Mouse (Mus musculus) heart, embryonic 12.5 days (tissue): ENCODE measurements around the gene Gstm1. TPM values are rescaled to one million over a fixed set of nuclear protein-coding genes. Genes with fewer than 3 reads are reported as not detected.
"Not testable (repeated sequence)": the region's sequence is repeated elsewhere in the genome, so short reads cannot be mapped to it uniquely, and the experiment has no call there.

Experiments used
- ATAC-seq: fragments of 200-750 bp; cut with Nextera tagmentation; 2 replicates; pipeline ENCODE4 v1.8.0; 2017; ENCODE audit warnings: moderate TSS enrichment, moderate library complexity; ENCODE audit not compliant: insufficient number of reproducible peaks, low FRiP score
- H3K27ac ChIP-seq: fragments of 300-500 bp; sonication (generic); 2 replicates; pipeline ENCODE4 v1.5.1; 2016; ENCODE audit warnings: mild to moderate bottlenecking, moderate library complexity; ENCODE audit not compliant: poor library complexity, severe bottlenecking
- H3K27me3 ChIP-seq: fragments of 300-500 bp; sonication (generic); replicated peaks from 2 replicates; pipeline ENCODE4 v1.6.1; 2016; ENCODE audit warnings: mild to moderate bottlenecking, moderate library complexity
- H3K36me3 ChIP-seq: fragments of 300-500 bp; sonication (generic); 2 replicates; pipeline ENCODE4 v1.6.1; 2016; ENCODE audit warnings: mild to moderate bottlenecking, moderate library complexity
- H3K4me1 ChIP-seq: fragments of 300-500 bp; sonication (generic); replicated peaks from 2 replicates; pipeline ENCODE4 v1.6.1; 2016; ENCODE audit warnings: mild to moderate bottlenecking
- H3K4me2 ChIP-seq: fragments of 300-500 bp; sonication (generic); 2 replicates; pipeline ENCODE4 v1.6.1; 2016; ENCODE audit warnings: mild to moderate bottlenecking, moderate library complexity
- H3K4me3 ChIP-seq: fragments of 300-500 bp; sonication (generic); 2 replicates; pipeline ENCODE4 v1.5.1; 2016; ENCODE audit warnings: mild to moderate bottlenecking
- H3K9ac ChIP-seq: fragments of 300-500 bp; sonication (generic); 2 replicates; pipeline ENCODE4 v1.6.1; 2016; ENCODE audit warnings: mild to moderate bottlenecking, moderate library complexity
- H3K9me3 ChIP-seq: fragments of 300-500 bp; sonication (generic); replicated peaks from 2 replicates; pipeline ENCODE4 v1.6.1; 2016; ENCODE audit warnings: mild to moderate bottlenecking, moderate library complexity
- WGBS: fragments of 180-500 bp; shearing (Covaris S2); methylation state at CpG from one replicate; pipeline ENCODE4 v1.1.7; 2016; 5-methylcytosine and 5-hydroxymethylcytosine counted together
- polyA plus RNA-seq: library from polyadenylated mRNA; unstranded; fragments of >200 nt; fragmentation: Nextera tagmentation; extraction: Ambion mirVana; gene quantifications from 2 replicates; pipeline ENCODE4 v1.2.1, GENCODE M21; 2016

Gstm1 gene
- polyA plus RNA-seq, 1 experiment from 2014 or later, result 35.6 TPM

- not testable (repeated sequence) for H3K4me2 ChIP-seq, ATAC-seq, H3K36me3 ChIP-seq, H3K27me3 ChIP-seq, H3K9ac ChIP-seq, H3K4me3 ChIP-seq, H3K9me3 ChIP-seq, H3K27ac ChIP-seq
- 94% methylated on average over 2 of the region's 2 CpGs for WGBS
- peaks cover 19% of the 10 kb centered on the region for H3K4me1 ChIP-seq
Measured at GRCm38 (mm10) chr3:107985141-107985540, 32.6 kb downstream of the Gstm1 start.

- Histone ChIP-seq H3K4me1 (peaks cover 19% of the 10 kb centered on the region), H3K9ac (no peak overlapping the region), H3K36me3 (no peaks in the 10 kb centered on the region), H3K4me2 (no peak overlapping the region), H3K4me3 (no peak overlapping the region), H3K27ac (no peak overlapping the region), H3K9me3 (no peaks in the 10 kb centered on the region), H3K27me3 (no peaks in the 10 kb centered on the region)
- WGBS, result 67% methylated on average over 5 of the region's 5 CpGs
- no peak for ATAC-seq
Measured at GRCm38 (mm10) chr3:107984471-107984870, 33.3 kb downstream of the Gstm1 start.

- no peak overlapping the region for H3K4me2 ChIP-seq
- H3K36me3 ChIP-seq, result no peaks in the 10 kb centered on the region
- ATAC-seq, result no peak
- WGBS, result 59% methylated on average over 3 of the region's 3 CpGs
- H3K27ac ChIP-seq, result no peak overlapping the region
- no peak overlapping the region for H3K4me3 ChIP-seq
- peaks cover 19% of the 10 kb centered on the region for H3K4me1 ChIP-seq
- H3K9ac ChIP-seq, result no peak overlapping the region
- no peaks in the 10 kb centered on the region for H3K9me3 ChIP-seq
- H3K27me3 ChIP-seq, result no peaks in the 10 kb centered on the region
Measured at GRCm38 (mm10) chr3:107983771-107984170, 34.0 kb downstream of the Gstm1 start.

GRCm38 (mm10) chr3:107982726-107983125 lies 35.0 kb downstream of the Gstm1 start:
- H3K36me3 ChIP-seq, result no peaks in the 10 kb centered on the region
- 53% methylated on average over 6 of the region's 6 CpGs for WGBS
- no peak for ATAC-seq

GRCm38 (mm10) chr3:107981261-107981660 lies 36.5 kb downstream of the Gstm1 start:
- ATAC-seq, result no peak
- WGBS, result 71% methylated on average over 3 of the region's 3 CpGs

More at GRCm38 (mm10) chr3:107982726-107983125, 35.0 kb downstream of the Gstm1 start:
- Histone ChIP-seq H3K4me1 (peaks cover 22% of the 10 kb centered on the region), H3K9me3 (no peaks in the 10 kb centered on the region), H3K27me3 (no peaks in the 10 kb centered on the region), H3K4me3 (no peak overlapping the region), H3K27ac (no peak overlapping the region), H3K4me2 (no peak overlapping the region), H3K9ac (no peak overlapping the region)

GRCm38 (mm10) chr3:107977691-107978090 lies 40.1 kb downstream of the Gstm1 start:
- H3K9ac ChIP-seq, result no peak overlapping the region
- 0 out of 2 replicates have a peak, but pooled peaks cover 9% of the 10 kb centered on the region for H3K4me1 ChIP-seq
- no peak for ATAC-seq
- no peaks in the 10 kb centered on the region for H3K9me3 ChIP-seq
- no peaks in the 10 kb centered on the region for H3K27me3 ChIP-seq
- no peak overlapping the region for H3K4me2 ChIP-seq
- H3K4me3 ChIP-seq, result no peak overlapping the region
- WGBS, result 33% methylated on average over 3 of the region's 3 CpGs
- H3K36me3 ChIP-seq, result no peaks in the 10 kb centered on the region
- H3K27ac ChIP-seq, result no peak overlapping the region

More at GRCm38 (mm10) chr3:107981261-107981660, 36.5 kb downstream of the Gstm1 start:
- no peaks in the 10 kb centered on the region for H3K36me3 ChIP-seq
- H3K9ac ChIP-seq, result no peak overlapping the region
- H3K27ac ChIP-seq, result no peak overlapping the region
- no peaks in the 10 kb centered on the region for H3K27me3 ChIP-seq
- H3K4me2 ChIP-seq, result no peak overlapping the region
- H3K4me1 ChIP-seq, result peaks cover 19% of the 10 kb centered on the region
- no peaks in the 10 kb centered on the region for H3K9me3 ChIP-seq
- H3K4me3 ChIP-seq, result no peak overlapping the region

GRCm38 (mm10) chr3:107974237-107974636 lies 43.5 kb downstream of the Gstm1 start:
- Histone ChIP-seq H3K4me2 (no peak overlapping the region), H3K4me3 (no peak overlapping the region), H3K9ac (no peak overlapping the region), H3K36me3 (no peaks in the 10 kb centered on the region), H3K27me3 (0 out of 2 replicates have a peak, but pooled peaks cover 2% of the 10 kb centered on the region), H3K9me3 (no peaks in the 10 kb centered on the region), H3K4me1 (0 out of 2 replicates have a peak, but pooled peaks cover 6% of the 10 kb centered on the region), H3K27ac (no peak overlapping the region)
- 68% methylated on average over 1 of the region's 1 CpGs for WGBS
- no peak for ATAC-seq

GRCm38 (mm10) chr3:107972070-107972469 lies 45.7 kb downstream of the Gstm1 start:
- WGBS, result 93% methylated on average over 3 of the region's 3 CpGs
- ATAC-seq, result no peak
- Histone ChIP-seq H3K36me3 (no peaks in the 10 kb centered on the region), H3K27me3 (0 out of 2 replicates have a peak, but pooled peaks cover 6% of the 10 kb centered on the region), H3K4me3 (no peak overlapping the region), H3K9ac (no peak overlapping the region), H3K4me2 (no peak overlapping the region), H3K9me3 (no peaks in the 10 kb centered on the region), H3K27ac (no peak overlapping the region), H3K4me1 (no peaks in the 10 kb centered on the region)

- H3K4me1 ChIP-seq, H3K27ac ChIP-seq, H3K4me3 ChIP-seq, H3K36me3 ChIP-seq, ATAC-seq, H3K9ac ChIP-seq, H3K27me3 ChIP-seq, H3K9me3 ChIP-seq, H3K4me2 ChIP-seq: not testable (repeated sequence)
- 48% methylated on average over 3 of the region's 3 CpGs for WGBS
Measured at GRCm38 (mm10) chr3:107971101-107971500, 46.7 kb downstream of the Gstm1 start.

- no peaks in the 10 kb centered on the region for H3K9me3 ChIP-seq
Measured at GRCm38 (mm10) chr3:107968724-107969395, 48.9 kb downstream of the Gstm1 start, which contains the start of gene Gstm3. Gene Gstm3 (minus strand): TSS chr3:107969283.

GRCm38 (mm10) chr3:107966631-107967030 lies 51.1 kb downstream of the Gstm1 start:
- no peaks in the 10 kb centered on the region for H3K9me3 ChIP-seq
- 0 out of 2 replicates have a peak, but pooled peaks cover 6% of the 10 kb centered on the region for H3K27me3 ChIP-seq
- 90% methylated on average over 5 of the region's 5 CpGs for WGBS
- no peaks in the 10 kb centered on the region for H3K36me3 ChIP-seq
- no peak overlapping the region for H3K27ac ChIP-seq
- H3K4me1 ChIP-seq, result peaks cover 13% of the 10 kb centered on the region; the same call in 1 of the 2 replicates
- no peak for ATAC-seq
- no peak overlapping the region for H3K4me2 ChIP-seq
- no peak overlapping the region for H3K4me3 ChIP-seq
- no peak overlapping the region for H3K9ac ChIP-seq

More at GRCm38 (mm10) chr3:107968724-107969395, 48.9 kb downstream of the Gstm1 start, which contains the start of gene Gstm3:
- H3K4me2 ChIP-seq, result no peak within 1 kb of the TSS
- H3K9ac ChIP-seq, result no peak within 1 kb of the TSS
- 52% methylated on average over 13 of the region's 13 CpGs for WGBS
- H3K4me1 ChIP-seq, result peaks cover 13% of the 10 kb centered on the region; the same call in 1 of the 2 replicates
- H3K27ac ChIP-seq, result no peak within 1 kb of the TSS
- H3K4me3 ChIP-seq, result no peak within 1 kb of the TSS
- H3K36me3 ChIP-seq, result no peaks in the 10 kb centered on the region
- 0 out of 2 replicates have a peak, but pooled peaks cover 6% of the 10 kb centered on the region for H3K27me3 ChIP-seq
- no peak for ATAC-seq
